Mouse (Mus musculus) lung, postnatal 0 days (tissue): ENCODE measurements around the gene Dmwd.

ENCODE experiments used
- CTCF ChIP-seq: IDR thresholded peaks from 2 replicates; pipeline ENCODE4 v1.5.1; 2016; ENCODE audit warnings: antibody characterized with exemption, mild to moderate bottlenecking
- EP300 ChIP-seq: IDR thresholded peaks from 2 replicates; pipeline ENCODE4 v1.6.1; 2016; ENCODE audit warnings: antibody characterized with exemption, mild to moderate bottlenecking, control low read depth

DNA sequence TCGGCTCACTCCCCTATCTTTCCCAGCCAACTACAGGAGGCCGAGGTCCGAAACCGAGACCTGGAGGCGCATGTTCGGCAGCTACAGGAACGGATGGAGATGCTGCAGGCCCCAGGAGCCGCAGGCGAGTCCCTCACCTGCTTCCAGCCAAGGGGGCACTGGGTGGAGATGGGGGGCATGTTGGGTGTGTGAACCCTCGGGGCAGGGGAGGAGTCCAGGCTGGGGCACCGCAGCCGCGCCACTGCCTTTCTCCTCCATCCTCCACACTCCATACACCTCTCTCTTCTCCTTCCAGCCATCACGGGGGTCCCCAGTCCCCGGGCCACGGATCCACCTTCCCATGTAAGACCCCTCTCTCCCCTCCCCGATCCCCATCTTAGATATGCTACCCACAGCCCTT is 15.9 kb downstream of the Dmwd start:
- TF ChIP-seq CTCF, result no peak
- TF ChIP-seq EP300, result no peak
